Mouse (Mus musculus) brain, adult 2 months (tissue): ENCODE measurements at regions not wholly inside any gene's neighbourhood (a gene's known extent, or its start where the extent isn't known, plus 50 kb on each side); places are given as distances from the start of the nearest gene placed in this dataset.

Experiments
- DNase-seq: peaks from one replicate; pipeline ENCODE4 v3.0.0; 2011; ENCODE audit warnings: low read depth, low spot score

DNA sequence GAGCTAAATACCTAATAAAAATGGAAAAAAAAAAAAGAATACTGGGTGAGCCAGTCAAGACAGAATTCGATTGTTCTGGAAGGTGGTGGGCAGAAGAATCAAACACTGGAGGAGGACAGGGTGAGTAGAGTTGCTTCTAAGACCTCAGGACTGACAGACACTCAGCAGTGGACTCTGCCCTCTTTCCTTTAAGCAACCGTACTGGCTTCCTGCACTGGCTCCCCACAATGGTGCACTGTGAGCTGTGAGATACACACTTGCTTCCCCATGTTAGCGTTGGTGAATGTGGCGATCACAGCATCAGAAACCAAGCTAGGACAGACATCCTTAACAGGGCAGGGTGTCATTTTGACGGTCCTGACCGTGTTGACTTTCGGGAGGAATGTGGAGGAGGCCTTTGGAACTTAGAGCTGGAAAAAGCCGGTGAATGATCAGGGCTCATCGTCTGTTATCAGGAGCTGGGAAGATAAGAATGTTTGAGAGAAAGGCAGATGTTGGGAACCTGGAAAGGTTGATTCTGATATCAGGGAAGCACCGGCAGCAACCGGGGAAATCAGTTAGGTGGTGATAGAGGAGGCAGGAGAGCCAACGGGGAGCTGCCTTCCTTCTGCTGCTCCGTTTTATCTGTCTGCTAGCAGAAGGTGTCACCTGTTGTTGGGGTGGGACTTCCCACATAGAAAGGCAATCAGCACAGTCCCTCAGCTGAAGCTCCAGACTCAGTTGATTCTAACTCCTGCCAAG is 254.8 kb downstream of the Ajap1 start:
- DNase-seq = peak; percentile 26

- DNase-seq = no peak
Observed at GRCm38 (mm10) chr4:153224618-153225177, 257.9 kb downstream of the Ajap1 start.

DNA sequence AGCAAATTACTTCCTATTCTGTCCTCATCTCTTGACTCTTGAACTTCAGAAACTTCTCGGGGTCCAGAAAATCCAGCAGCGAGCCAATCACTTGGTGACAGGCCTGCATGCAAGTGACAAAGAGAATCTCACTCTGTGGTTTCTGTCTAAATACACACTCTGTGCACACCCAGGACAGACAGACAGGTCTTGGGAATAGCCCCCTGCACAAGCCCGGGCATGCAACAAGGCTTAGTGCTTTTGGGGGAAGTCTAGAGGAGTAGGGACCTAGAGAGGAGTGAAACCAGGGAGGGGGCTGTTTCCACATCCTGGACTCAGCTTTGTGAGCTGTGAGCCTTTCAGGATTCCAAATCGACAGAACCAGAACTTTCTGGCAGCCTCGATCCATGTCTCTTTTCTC is 259.6 kb downstream of the Ajap1 start:
- DNase-seq = no peak

GRCm38 (mm10) chr4:153220485-153220884 is 262.1 kb downstream of the Ajap1 start:
- DNase-seq = no peak

DNA sequence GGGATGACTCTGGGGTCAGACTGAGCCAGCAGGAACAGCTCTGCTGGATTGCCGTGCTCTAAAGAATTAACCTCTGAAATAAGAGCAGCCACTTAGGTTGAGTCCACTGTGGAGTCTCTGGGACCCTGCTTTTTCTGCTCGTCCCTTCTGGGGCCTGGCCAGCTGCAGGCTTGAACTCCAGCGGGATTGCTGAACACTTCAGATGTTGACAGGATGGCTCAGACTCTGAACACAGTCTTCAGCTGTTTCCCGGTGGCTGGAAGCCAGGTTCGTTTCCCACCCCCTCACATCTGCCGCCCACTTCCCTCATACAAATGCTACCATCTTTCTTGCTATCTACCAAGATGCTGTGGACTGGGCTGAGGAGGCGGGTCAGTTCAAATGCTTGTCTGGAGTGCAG is 262.5 kb downstream of the Ajap1 start:
- peak; percentile 51 for DNase-seq

DNA sequence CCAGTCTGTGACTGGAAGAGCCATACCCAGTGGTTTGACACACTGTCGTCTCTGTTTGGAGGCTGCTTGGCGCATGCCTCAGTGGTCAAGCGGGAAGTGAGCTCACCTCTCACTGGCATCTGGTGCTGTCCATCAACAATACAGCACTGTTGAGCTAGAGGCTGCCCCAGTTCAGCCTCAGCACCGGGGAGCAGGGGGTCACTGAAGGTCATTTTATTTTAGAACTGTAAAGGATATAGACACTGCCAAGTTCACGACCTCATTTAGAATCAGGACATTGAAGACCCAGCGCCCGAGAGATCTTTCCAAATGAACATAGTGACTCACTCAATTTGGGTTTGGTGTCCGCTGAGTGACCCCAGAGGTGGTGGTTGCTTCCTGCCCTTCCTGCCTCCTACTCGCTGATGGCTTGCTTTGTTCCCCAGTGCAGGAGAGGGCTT is 265.1 kb downstream of the Ajap1 start:
- DNase-seq = peak; percentile 93

DNA sequence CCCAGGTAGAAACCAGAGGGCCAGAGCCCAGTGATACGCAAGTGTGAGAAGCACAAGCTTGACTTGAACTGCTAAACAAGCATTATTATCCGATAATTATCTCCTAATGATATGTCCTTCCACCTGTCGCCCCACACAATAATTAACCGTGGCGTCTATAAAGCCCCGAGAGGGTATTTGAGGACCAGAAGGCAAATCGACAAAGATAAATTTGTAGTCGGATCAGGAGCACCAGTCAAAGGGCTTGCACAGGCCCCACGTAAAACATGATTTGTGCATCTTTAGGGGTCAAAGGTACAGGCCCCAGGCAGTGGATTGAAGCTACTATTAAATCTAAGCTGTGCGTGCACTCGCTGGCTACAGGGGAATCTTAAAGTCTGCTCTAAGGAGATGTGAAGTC is 270.5 kb downstream of the Ajap1 start:
- no peak for DNase-seq

GRCm38 (mm10) chr4:153208822-153209221 is 273.8 kb downstream of the Ajap1 start:
- no peak for DNase-seq

DNA sequence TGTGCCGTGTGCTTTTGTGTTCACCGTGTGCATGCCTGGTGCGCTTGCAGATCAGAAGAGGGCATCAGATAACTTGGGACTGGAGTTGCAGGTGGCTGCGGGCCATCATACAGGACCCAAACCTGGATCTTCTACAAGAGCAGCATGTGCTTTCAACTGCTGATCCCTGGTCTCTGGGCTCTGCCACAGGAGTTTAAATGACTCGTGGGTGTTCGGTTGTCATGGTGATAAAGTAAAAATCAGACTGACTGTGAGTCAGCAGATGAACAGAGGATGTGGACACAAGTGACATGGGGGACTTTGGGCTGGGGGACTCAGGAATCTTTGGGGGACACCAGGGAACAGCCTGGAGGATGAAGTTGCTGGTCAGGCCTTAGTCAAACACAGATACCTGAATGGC is 274.4 kb downstream of the Ajap1 start:
- DNase-seq = peak; percentile 67

DNA sequence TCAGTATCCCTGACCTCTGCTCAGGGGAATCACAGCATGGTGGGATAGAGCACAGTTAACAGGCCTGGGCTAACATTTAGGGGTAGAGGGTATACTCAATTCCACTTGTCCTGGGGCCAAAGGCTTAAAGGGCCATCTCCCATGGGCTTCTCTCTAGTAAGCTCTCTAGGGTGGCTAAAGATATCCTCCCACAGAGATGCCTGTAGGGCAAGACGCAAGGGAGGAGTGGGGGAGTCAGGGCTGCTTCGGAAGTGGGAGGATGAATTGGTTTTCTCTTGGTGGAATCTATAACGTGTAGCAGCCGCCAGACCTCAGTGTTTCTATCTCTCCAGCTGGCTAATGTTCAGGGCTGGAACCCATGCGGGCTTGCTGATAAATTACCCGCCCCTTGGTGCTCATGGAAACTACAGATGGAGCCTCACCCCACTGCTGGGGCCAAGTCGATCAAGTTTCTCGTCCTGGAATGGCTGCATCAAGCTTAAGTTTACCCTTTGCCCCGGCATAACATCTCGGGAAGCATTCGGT is 275.0 kb downstream of the Ajap1 start:
- DNase-seq = no peak

DNA sequence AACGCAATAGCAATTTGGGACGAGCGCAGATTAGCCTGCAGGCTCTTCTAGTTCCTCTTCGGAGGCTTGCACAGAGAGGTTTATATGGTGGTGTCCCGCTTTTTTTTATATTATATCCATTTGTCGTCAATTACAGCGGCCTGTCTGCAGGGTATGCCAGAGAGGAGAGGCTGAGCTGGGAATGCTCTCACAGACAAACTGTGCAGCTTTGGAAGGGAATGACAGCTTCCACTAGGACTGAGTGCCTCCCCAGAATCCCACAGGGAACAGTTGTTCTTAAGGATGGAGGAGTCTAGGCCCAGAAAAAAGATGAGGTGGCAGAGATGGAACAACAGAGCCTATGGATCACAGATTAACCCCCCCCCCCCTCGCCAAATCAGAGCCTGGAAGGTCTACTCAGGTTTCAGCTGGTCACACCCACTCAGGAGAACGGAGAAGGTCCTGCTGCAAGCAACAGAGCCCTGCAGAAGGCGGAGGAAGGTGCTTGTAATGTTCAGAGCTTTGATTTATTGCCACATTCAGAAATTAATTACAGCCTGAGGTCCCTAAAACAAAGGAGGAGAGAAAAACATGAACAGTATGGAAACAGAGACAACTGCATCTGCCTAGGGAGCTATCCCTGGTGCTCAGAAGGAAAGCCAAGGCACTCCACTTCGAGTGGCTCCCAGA is 275.7 kb downstream of the Ajap1 start:
- peak; percentile 63 for DNase-seq

GRCm38 (mm10) chr4:153204764-153205163 is 277.8 kb downstream of the Ajap1 start:
- DNase-seq = peak; percentile 43

DNA sequence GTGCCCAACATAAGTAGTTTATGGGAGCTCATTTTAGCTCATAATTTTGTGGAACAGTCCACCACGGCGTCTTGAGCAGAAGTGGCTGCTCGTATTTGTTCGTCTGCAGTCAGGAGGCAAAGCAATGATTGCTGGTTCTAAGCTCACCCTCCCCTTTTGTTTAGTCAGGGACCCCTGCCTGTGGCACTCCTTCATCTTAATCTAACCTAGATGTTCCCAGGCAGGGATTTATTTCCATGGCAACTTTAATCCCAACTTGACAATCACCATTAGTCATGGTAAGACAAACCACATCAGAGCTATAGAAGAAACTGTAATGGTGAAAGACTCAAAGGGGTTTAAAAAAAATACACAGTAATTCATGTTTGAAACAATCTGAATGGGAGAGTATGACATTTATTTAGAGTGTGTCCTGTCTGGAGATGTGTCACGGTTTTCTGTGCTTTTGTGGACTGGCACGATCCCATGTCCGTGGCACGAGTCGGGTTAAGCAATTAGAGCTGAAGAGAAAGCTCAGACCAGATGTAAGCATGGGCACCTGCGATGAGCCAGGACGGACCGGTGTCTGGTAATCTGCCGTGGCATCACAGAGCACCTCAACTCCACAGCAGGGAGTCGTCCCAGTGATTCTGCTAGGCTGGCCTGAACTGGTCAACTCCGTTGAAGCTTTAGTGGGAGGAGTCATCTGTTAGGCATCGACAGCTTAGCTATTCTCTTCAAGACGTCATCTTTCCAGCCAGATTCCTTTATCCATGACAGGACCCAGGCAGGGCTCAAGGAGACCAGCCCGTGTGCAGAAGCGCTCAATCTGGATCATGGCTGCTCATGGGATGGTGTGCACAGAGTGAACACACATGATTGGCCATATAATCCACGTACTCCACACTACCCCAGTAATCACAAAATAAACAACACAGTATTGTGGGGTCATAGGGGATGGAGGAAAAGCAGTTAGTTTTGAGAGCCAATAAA is 281.5 kb downstream of the Ajap1 start:
- DNase-seq = no peak

DNA sequence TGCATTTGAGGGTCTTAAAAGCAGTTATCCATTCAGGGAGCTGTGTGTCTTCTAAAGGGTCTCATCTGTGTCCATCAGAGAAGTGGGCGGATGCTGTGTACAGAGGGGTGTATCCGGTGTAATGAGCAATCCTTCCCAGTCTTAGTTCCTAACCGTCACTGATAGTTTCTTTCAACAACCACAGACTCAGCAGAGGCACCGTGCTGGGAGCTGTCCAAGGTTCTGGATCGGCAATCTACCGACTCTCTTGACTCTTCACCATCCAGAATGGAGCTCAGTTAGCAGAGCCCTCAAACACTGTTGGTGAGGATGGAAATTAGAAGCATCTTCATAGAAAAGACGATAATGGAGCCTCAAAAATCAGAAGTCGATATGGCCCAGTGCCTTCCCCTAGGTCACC is 293.1 kb downstream of the Ajap1 start:
- no peak for DNase-seq

DNA sequence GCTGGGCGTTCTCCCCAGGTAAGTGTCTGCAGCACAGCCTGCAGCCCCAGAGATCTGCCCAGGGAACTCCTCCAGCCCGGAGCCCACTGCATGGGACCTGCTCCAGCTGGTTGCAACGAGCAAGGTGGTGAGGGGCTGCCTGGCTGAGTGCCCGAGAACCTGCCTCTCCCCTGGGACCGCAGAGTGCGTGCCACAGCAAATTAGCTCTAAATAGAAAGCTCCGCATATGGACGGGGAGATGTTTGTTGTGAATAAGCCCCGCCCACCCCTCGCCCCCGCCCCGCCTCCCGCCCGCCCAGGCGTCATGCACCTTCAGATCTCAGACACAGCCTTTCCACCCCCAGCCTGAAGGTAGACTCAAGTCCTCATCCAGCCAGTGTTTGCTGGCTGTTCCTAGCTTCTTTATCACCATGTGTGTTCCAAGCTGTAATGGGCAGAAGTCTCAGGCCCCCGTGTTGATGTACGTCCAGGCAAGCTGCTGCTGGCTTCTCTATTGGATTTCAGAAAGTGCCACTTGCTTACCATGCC is 294.0 kb downstream of the Ajap1 start:
- peak; percentile 55 for DNase-seq

DNA sequence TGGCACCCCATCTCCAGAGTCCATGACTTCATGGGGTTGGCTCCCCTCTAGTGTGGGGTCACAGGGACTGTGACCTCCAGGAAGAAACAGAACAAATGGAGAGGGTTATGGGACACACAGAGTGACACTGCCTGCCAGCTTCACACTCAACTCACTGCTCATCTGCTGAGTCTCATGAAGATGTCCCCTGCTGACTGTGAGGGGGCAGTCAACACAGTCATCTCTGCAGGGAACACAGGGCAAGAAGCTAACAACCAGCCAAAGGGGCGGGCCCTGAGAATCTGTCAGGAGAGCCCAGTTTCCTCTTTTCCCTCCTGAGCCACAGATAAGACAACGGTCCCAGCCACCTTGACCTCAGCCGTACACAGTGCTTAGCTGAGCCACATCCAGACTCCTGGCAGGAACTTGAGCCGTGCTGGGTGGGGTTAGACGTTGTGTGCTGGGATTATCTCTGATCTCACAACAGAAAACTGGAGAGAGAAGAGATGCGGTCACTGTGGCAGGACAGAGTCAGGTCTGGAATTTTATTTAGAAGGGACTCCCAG is 294.6 kb downstream of the Ajap1 start:
- DNase-seq = peak; percentile 52

DNA sequence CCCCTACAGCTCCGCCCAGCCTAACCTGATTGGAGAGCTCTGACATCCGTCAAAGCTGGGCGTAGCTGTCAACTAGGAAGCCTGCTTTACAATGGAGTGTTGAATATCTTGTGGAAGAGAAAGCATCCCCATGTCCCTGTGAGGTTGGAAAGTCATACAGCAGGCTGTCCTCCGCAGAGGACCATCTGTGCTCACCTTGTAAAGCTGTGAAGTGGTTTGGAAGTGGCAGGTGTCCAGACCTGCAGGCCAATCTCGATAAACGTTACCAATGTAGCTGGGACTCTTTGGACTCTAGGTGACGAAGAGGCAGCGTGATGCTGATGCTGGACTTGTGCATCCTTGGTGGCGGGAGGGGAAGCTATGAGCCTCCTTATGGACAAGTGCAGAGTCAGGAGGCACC is 305.1 kb downstream of the Ajap1 start:
- no peak for DNase-seq

- DNase-seq = peak; percentile 77
Observed at GRCm38 (mm10) chr4:153175660-153176059, 307.0 kb downstream of the Ajap1 start.

- no peak for DNase-seq
Observed at GRCm38 (mm10) chr4:153175077-153175476, 307.5 kb downstream of the Ajap1 start.

- no peak for DNase-seq
Observed at GRCm38 (mm10) chr4:153169991-153170390, 312.6 kb downstream of the Ajap1 start.

DNA sequence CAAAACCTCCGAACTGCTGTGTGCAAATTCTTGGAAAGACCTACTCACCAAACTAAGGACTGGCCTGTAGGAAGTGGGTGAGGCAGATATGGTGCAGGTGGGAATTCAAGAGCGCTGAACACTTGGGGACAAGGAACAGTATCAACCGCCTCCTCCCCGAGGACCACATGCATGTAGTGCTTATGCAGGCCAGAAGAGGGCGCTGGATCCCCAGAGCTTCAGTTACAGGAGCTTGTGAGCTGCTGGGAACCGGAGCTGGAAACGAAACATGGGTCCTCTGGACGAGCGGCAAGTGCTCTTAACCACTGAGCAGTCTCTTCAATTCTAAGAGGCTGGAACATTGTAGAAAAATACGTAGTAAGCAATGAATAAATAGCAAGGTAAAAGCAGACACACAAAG is 317.8 kb downstream of the Ajap1 start:
- DNase-seq = no peak
